Mouse (Mus musculus) T-helper 1 cell (primary cell): ENCODE results near the gene Hbb-bt.
"Not testable (repeated sequence)": the region's sequence is repeated elsewhere in the genome, so short reads cannot be mapped to it uniquely, and the experiment has no call there.

Experiments used
- in situ Hi-C: fragments of 300-600 bp; cut with MboI, MseI; formaldehyde crosslinking; loops from one replicate; pipeline ENCODE4 v1.15.1; 2025; ENCODE audit warnings: high pct_unique_total_duplicates

The Hbb-bt gene

DNA sequence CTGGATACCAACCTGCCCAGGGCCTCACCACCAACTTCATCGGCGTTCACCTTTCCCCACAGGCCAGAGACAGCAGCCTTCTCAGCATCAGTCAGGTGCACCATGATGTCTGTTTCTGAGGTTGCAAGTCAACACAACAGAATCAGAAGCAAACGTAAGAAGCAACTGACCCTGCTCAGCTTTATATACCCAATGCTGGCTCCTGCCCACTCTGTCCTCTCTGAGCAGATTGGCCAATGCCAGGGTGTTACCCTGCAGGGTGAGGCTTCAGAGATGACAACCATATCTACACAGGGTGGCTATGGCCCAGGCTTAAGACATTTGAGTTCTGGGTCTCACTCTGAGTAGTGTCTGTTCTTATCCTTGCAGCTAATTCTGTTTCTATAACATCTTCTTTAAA lies at the start of gene Hbb-bt:
Gene Hbb-bt, minus strand, starts transcription at position 231 of the 400 bp plus-strand sequence.
- in situ Hi-C loops: no loop called here

DNA sequence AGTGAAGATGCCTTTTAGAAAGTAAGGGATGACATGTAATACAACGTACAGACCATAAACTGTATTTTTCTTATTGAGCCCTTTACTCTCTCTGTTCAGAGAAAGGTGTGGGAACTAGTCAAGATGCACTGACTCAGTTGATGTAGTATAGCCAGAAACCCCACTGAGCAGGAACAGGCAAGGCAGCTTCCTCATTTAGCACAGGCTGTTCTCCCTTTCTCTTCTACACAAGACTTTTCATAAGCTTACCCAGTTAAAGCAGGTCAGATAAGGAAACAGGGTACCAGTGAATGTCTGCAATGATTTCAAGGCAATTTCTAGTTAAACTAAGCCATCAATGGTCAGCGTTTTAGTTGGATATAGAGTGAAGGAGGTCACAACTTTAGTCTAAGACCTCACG lies 47.7 kb upstream of the Hbb-bt start:
- in situ Hi-C loops: no loop called here

DNA sequence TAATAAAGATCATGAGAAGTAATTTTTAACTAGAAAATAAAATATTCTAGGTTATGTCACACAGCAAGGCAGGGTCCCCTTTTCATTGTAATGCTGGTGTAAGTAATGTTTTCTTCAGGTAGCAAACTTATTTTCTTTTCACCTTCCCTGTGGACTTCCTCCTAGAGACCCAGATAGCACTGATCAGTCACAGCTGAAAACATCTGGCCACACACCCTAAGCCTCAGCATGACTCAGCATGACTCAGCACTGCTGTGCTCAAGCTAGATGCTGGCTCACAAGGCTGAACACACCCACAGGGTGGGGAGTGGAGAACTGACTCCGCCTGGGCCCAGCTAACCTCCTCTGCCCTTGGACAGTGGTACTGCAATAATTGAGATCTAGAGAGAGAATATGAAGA lies 47.1 kb upstream of the Hbb-bt start:
- in situ Hi-C loops: no loop called here

DNA sequence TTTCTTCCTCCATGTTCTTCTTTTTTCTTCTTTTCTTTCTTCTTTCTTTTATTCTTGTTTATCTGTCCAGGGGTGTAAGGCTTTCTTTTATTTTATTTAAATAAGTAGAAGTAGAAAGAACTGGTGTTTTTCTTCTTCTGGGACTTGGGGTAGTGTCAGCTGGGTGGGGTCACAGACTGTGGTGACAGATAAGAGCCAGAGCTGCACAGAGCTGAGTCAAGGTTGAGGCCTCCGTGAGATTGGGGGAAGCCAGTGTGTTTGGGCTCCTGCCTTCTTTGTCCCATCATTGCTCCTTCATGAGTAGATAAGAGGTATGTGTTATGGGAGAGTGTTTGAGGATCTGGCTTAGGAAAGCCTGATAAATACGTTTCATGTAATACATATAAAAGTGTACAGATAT lies 45.3 kb upstream of the Hbb-bt start:
- in situ Hi-C loops: no loop called here

DNA sequence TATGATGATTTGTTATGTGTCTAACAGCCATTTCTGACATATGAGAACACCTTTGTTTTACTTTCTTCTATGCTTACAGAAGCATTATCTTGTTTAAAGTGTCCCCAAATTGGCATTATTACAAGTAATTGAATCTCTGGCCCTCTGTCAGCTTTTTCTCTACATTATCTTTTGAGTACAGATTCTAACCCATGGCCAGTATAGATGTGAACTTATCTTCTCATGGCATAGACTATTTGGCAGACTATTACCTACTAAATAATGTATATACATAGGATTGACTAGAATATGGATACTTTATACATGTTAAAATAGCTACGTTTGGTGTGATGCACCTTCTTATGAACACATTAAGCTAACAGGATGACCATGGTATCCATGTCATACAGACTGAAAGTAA lies 40.9 kb upstream of the Hbb-bt start:
- in situ Hi-C loops: no loop called here

DNA sequence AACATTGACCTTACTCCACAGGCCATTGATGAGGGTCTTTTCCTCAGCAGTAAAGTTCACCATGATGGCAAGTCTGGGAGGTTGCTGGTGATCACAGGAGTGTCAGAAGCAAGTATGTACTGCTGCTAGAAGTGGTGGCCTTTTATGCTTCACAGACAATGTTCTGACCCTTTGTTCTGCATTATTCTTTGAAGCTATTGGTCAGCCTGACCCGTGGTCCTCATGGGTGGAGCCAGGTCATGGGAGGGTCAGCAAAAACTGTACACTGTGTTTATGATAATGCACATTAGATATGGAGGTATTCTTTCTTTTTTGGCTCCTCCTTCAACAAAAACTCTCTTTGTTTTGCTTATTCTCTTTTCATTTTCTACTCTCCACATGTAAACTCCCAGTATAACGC lies 39.3 kb upstream of the Hbb-bt start, which contains the start of gene Hbb-y:
Gene Hbb-y, minus strand, starts transcription at position 127 of the 400 bp plus-strand sequence.
- in situ Hi-C loops: no loop called here

DNA sequence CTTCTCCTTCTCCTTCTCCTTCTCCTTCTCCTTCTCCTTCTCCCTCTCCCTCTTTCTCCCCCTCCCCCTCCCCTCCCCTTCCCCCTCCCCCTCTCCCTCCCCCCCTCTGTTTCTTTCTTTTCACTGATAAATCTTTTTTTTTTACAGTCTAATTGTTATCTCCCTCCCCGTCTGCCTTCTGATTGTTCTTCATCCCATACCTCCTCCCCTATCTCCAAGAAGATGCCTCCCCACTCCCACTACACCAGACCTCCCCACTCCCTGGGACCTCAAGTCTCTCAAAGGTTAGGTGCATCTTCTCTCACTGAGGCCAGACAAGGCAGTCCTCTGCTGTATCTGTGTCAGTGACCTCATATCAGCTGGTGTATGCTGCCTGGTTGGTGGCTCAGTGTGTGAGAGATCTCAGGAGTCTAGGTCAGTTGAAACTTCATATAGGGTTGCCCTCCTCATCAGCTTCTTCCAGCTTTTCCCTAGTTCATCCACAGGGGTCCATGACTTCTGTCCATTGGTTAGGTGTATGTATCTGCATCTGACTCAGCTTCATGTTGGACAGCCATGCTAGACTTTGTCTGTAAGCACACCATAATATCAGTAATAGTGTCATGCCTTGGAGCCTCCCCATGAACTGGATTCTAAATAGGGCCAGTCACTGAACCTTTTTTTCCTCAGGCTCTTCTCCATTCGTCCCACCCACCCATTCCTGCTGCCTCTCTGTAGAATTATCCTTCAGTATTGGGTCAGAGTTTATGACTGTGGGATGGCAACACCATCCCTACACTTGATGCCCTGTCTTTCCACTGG lies 30.9 kb upstream of the Hbb-bt start:
- in situ Hi-C loops: no loop called here

DNA sequence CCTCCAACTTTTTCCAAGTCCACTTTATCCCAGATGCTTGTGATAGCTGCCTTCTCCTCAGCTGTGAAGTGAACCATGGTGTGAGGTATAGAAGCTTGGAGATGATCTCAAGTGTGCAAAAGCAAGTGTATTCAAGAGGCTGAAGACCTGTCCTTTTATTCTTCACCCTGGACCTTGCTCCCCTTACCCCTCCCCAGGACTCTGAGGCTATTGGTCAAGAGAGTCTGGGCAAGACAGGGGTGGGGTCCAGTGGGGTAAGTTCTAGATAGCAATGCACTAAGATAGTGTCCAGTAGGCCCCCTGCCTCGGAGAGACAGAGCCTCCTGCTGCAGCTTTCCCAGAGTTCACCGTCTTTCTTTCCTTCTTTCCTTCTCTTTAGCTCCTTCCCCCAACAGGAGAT lies 29.2 kb upstream of the Hbb-bt start, which contains the start of gene Hbb-bh1:
Gene Hbb-bh1, minus strand, starts transcription at position 131 of the 400 bp plus-strand sequence.
- in situ Hi-C loops: no loop called here

DNA sequence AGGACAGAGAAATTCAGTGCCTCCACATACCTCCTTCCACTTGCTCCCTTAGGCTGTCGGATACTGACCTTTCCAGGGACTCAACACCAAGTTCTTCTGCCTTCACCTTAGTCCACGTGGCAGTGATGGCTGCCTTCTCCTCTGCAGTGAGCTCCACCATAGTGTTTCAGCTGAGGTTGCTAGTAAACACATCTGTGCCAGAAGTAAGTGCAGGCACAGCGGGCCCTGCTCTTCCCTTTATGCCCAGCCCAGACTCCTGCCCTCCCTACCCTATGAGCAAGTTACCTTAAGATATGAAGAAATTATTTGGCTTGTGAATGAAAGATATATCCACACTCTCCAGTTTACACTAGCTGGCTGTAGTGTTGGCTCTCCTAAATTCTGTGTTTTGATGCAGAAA lies 26.5 kb upstream of the Hbb-bt start, which contains the start of gene Hbb-bh2:
Gene Hbb-bh2, minus strand, starts transcription at position 253 of the 400 bp plus-strand sequence.
- in situ Hi-C loops: no loop called here

DNA sequence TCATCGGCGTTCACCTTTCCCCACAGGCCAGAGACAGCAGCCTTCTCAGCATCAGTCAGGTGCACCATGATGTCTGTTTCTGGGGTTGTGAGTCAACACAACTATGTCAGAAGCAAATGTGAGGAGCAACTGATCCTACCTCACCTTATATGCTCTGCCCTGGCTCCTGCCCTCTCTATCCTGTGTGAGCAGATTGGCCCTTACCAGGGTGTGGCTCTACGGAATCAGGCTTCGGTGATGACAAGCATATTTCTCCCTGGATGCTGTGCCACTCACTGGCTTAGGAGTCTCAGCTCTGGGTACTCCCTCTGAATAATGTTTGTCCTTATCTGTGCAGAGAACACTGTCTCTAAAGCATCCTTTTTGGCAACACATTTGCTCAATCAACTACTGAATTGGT lies 14.0 kb upstream of the Hbb-bt start, which contains the start of gene Hbb-bs:
Gene Hbb-bs, minus strand, starts transcription at position 289 of the 400 bp plus-strand sequence.
- in situ Hi-C loops: no loop called here

DNA sequence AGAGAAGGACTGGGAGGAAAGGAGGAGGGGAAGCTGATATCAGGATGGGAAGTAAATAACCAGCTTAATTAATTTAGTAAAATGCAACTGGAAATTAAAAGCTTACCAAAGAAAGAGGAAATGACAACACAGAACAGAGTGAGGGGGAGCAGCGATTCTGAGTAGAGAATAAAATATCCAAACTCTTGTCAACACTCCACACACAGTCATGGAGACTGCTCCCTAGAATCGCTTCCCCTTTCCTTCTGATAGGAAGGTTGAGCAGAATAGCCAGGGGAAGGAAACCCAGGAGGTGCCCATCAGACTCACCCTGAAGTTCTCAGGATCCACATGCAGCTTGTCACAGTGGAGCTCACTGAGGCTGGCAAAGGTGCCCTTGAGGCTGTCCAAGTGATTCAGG lies 13.3 kb upstream of the Hbb-bt start:
- in situ Hi-C loops: not testable (repeated sequence)

DNA sequence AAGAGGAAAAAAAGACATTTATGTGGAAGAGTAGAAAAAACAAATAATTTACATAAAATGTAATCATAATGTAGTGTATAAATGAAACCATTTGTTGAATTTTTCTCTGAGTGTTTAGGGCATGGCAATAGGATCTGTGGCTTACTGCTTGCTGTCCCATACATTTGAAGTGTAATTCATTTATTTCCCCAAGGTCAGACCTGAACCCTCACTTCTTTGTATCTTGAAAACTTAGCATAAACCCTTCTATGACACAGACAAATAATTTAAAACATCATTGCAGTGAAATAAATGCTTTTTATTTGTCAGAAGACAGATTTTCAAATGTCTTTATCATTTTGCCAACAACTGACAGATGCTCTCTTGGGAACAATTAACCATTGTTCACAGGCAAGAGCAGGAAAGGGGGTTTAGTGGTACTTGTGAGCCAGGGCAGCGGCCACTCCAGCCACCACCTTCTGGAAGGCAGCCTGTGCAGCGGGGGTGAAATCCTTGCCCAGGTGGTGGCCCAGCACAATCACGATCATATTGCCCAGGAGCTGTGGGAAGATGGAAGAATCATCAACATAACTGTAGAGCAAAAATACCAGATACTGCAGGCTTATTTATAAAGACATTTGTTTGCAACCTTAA lies 12.6 kb upstream of the Hbb-bt start:
- in situ Hi-C loops: no loop called here

DNA sequence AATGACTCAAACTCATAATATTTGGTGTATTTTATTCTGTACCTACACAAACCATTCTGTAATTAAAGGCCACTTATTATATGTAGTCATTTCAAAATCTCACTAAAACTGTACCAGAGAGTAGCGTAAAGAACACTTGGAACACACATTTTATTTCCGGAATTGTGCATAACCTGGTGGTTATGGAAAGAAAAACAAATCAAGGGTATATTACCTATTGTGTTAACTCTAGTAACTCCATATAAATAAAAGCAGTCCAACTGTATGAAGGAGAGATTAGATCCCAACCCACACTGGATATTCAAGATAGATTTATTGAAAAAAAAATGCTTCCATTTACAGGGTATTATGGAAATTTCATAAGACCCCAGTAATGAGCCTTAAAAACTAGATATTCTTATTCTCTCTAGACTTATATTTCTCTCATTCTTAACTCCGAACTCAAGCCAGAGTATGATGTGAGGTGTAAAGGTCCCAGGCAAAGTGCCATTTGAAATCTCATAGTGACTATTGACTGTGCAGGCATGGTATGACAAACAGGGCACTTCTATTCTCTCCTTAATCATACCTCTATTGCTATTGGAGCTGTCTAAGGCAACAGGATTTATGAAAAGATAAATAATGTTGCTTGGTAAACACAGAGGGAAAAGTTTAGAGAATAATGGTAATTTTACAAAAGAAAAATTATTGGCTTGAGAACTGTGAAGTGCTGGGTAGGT lies 11.9 kb upstream of the Hbb-bt start:
- in situ Hi-C loops: no loop called here

DNA sequence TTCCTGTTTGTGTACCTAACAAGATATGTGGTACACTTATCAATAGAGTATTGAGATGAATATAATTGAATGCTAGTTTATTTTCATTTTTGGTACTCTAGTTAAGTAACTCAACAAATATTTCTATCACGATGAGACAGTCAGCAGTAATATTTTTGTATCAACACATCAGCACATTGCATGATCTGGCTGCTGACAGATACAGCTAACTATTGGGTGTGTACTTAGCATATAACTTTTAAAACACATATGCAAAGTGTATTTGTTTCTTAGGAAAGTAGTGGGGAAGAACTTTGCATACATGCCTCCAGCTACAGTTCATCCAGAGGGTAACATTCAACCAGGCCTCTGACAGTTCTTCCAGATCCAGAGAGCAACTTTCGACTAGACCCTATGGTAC lies 10.8 kb upstream of the Hbb-bt start:
- in situ Hi-C loops: no loop called here

DNA sequence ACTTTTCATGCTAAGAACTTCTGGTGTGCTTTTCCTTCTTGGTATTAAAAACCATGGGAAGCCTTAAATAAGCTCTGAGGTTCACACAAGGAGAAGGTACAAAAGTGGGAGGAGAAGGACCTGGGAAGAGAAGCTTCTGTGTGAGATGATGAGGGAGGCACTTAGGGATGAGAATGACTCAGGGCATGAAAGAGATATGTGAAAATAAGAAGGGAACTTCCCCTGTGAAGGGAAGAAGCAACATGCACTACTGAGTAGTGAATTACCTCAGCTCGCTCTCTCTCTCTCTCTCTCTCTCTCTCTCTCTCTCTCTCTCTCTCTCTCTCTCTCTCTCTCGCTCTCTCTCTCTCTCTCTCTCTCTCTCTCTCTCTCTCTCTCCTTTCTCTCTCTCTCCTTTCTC lies 1.3 kb upstream of the Hbb-bt start:
- in situ Hi-C loops: not testable (repeated sequence)

DNA sequence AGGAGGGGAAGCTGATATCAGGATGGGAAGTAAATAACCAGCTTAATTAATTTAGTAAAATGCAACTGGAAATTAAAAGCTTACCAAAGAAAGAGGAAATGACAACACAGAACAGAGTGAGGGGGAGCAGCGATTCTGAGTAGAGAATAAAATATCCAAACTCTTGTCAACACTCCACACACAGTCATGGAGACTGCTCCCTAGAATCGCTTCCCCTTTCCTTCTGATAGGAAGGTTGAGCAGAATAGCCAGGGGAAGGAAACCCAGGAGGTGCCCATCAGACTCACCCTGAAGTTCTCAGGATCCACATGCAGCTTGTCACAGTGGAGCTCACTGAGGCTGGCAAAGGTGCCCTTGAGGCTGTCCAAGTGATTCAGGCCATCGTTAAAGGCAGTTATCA lies 644 bp downstream of the Hbb-bt start:
- in situ Hi-C loops: not testable (repeated sequence)

DNA sequence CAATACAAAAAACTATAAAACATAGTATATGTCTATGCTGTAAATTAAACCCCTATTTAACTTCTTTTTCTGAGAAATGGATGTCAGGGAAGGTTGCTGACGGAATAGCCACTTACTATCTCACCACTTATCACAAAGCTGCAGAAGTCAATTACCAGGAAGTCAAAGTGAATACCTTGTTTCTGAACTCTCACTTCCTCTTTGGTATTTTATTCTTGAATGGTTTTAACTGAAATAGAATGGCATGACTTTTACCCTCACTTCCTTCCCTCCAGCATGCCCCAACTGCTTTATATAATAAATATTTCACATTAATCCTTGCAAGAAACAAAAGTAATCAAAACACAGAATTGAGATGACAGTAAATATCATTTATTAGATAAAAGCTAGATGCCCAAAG lies 1.6 kb downstream of the Hbb-bt start:
- in situ Hi-C loops: no loop called here

DNA sequence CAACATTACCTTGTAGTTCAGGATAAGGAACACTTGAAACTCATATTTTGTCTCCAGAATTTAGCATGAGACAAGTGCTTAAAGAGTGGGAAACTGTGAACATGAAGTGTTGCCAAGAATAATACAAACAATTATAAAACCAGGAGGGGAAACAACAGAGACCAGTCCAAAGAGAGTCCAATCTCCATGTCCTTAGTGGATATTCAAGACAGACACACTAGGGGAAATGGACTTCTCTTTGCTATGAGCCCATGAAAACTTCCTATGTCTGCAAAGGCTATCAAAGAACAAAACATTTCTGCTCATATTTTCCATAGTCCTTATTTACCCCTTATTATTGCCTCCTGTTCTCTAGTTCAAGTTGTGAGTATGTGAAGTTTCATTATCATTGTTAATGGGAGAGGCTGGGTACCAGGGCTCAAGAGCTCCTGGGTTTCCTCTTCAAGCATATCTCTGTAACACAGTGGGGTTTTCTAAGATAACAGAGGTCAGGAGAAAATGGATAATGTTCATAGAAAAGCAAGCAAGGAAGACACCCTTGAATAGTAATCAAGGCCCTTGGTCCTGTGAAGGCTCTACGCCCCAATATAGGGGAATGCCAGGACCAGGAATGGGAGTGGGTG lies 2.5 kb downstream of the Hbb-bt start:
- in situ Hi-C loops: no loop called here

DNA sequence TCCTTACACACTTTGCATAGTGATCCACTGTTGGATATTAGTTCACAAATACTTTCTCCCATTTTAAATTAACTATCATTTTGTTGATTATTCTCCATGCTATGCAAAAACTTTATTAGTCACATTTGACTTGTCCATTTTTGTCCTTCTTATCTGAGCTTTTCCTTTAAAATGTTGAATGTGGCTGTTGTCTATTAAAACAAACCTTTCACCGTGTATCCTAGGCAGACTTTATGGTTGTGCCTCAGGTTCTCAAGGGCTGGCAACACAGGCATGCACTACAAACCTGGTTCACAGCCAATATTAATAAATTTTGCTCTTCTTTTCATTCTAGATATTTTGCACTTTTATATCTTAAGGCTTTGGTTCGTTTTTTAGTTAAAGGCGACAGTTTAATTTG lies 3.0 kb downstream of the Hbb-bt start:
- in situ Hi-C loops: no loop called here

DNA sequence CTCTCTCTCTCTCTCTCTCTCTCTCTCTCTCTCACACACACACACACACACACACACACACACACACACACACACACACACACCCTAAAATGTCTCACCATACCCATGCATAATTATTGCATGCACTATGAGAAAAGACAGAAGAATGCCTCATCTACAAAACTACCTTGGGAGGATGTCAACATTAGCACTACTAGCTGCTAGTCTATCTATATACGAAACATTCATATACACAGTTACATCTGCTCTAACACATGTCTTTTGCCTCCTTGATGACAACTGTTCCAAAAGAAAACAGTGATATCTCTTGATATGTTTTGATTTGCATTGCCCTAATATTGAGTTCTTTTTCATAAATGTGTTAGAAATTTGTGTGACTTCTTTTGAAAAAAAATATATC lies 3.5 kb downstream of the Hbb-bt start:
- in situ Hi-C loops: no loop called here

DNA sequence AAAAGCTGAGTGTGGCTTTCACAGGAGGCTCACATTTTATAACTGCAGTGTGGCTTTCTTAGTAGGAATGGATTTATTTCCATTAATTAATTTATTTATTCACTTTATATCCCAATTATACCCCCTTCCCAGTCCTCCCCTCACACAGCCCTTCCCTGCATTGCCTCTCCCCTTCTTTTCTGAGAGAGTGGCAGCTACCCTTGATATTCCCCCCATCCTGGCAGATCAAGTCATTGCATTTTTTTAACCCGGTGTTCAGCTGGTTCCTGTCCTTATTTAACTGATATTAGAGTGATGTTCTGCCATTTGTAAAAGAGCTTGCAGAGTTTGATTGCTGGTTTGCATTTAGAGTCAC lies 4.0 kb downstream of the Hbb-bt start:
- in situ Hi-C loops: no loop called here
